ENCODE assay signal across 11 mouse cellular contexts in genomic region chr11:16843889-16844568, GRCm38 (mm10).
DNase-seq lines count a peak whose midpoint lies in the region; ATAC-seq and TF ChIP-seq lines count a peak whose summit lies in the region.
"Had no signal": no experiment of that assay in that cellular context is flagged by ENCODE, and none has a peak within 500 bp of the region (broad histone marks: within the 10 kb centered on the region; RNA-seq: fewer than 3 reads in every experiment).

No protein-coding gene starts in this region.

- intact Hi-C loops in gastrocnemius, adult 2 months (cut with DNase I), result no loop called here

- 0 out of 2 replicates have a peak, but pooled peaks cover 4% of the 10 kb centered on the region for H3K4me1 ChIP-seq in limb, embryonic 11.5 days (ENCODE audit: control insufficient read depth, insufficient read depth, low read length)
- peaks cover 5% of the 10 kb centered on the region; the same call in 1 of the 2 replicates for H3K4me1 ChIP-seq in limb, embryonic 10.5 days
- peaks cover 16% of the 10 kb centered on the region for H3K4me1 ChIP-seq in stomach, embryonic 14.5 days (ENCODE audit: control insufficient read depth, insufficient read depth, low read length)
- H3K4me1 ChIP-seq in midbrain, embryonic 13.5 days (replicated peaks), result no peaks in the 10 kb centered on the region
- H3K4me1 ChIP-seq: hindbrain, embryonic 15.5 days had no signal

- ATAC-seq in limb, embryonic 11.5 days (ENCODE audit: insufficient number of reproducible peaks, low FRiP score, low TSS enrichment, low read depth), result peak; percentile 60; the same call in 1 of the 2 replicates
- ATAC-seq in stomach, embryonic 14.5 days (ENCODE audit: insufficient number of reproducible peaks, insufficient read depth, low FRiP score, low read depth), result no peak
- no peak for ATAC-seq in midbrain, embryonic 13.5 days

- no peak for TF ChIP-seq CTCF in gastrocnemius, adult 2 months (IDR thresholded peaks at IDR 0.05)

- H3K4me2 ChIP-seq in limb, embryonic 11.5 days (ENCODE audit: low read depth, severe bottlenecking), result no peak overlapping the region
- H3K4me2 ChIP-seq in stomach, embryonic 14.5 days (replicated peaks; ENCODE audit: low read depth, low read length), result no peak overlapping the region; the same call in 1 of the 2 replicates
- no peak overlapping the region for H3K4me2 ChIP-seq in midbrain, embryonic 13.5 days (replicated peaks)
- H3K4me2 ChIP-seq: hindbrain, embryonic 15.5 days; midbrain, embryonic 11.5 days had no signal

- H3K9me3 ChIP-seq in limb, embryonic 11.5 days (ENCODE audit: control insufficient read depth, low read length), result no peaks in the 10 kb centered on the region
- no peaks in the 10 kb centered on the region for H3K9me3 ChIP-seq in limb, embryonic 10.5 days (replicated peaks)
- no peaks in the 10 kb centered on the region for H3K9me3 ChIP-seq in stomach, embryonic 14.5 days (ENCODE audit: control insufficient read depth, low read depth, low read length)
- no peaks in the 10 kb centered on the region for H3K9me3 ChIP-seq in midbrain, embryonic 13.5 days
- H3K9me3 ChIP-seq: hindbrain, embryonic 15.5 days had no signal

- H3K27me3 ChIP-seq in limb, embryonic 11.5 days (ENCODE audit: control insufficient read depth, insufficient read depth, low read length), result no peaks in the 10 kb centered on the region
- H3K27me3 ChIP-seq in limb, embryonic 10.5 days (ENCODE audit: low read depth, poor library complexity, severe bottlenecking), result no peaks in the 10 kb centered on the region
- no peaks in the 10 kb centered on the region for H3K27me3 ChIP-seq in stomach, embryonic 14.5 days (ENCODE audit: control insufficient read depth, insufficient read depth, low read length)
- H3K27me3 ChIP-seq in midbrain, embryonic 13.5 days, result no peaks in the 10 kb centered on the region
- H3K27me3 ChIP-seq: hindbrain, embryonic 15.5 days had no signal

- no peaks in the 10 kb centered on the region for H3K36me3 ChIP-seq in limb, embryonic 11.5 days (ENCODE audit: control insufficient read depth, insufficient read depth, low read length)
- H3K36me3 ChIP-seq in limb, embryonic 10.5 days, result no peaks in the 10 kb centered on the region
- no peaks in the 10 kb centered on the region for H3K36me3 ChIP-seq in stomach, embryonic 14.5 days (ENCODE audit: control insufficient read depth, insufficient read depth, low read length)
- no peaks in the 10 kb centered on the region for H3K36me3 ChIP-seq in midbrain, embryonic 13.5 days
- H3K36me3 ChIP-seq: hindbrain, embryonic 15.5 days had no signal

- 43% methylated on average over 12 of the region's 12 CpGs for WGBS in limb, embryonic 11.5 days
- 53% methylated on average over 12 of the region's 12 CpGs for WGBS in limb, embryonic 10.5 days
- WGBS in stomach, embryonic 14.5 days, result 25% methylated on average over 12 of the region's 12 CpGs
- 71% methylated on average over 12 of the region's 12 CpGs for WGBS in midbrain, embryonic 13.5 days

- H3K9ac ChIP-seq in limb, embryonic 11.5 days (ENCODE audit: low read length), result no peak overlapping the region
- H3K9ac ChIP-seq in stomach, embryonic 14.5 days (replicated peaks; ENCODE audit: low read depth, low read length), result no peak overlapping the region
- no peak overlapping the region for H3K9ac ChIP-seq in midbrain, embryonic 13.5 days (replicated peaks)
- H3K9ac ChIP-seq: hindbrain, embryonic 15.5 days had no signal

- H3K4me3 ChIP-seq in limb, embryonic 11.5 days (ENCODE audit: low read depth, low read length), result no peak overlapping the region
- no peak overlapping the region for H3K4me3 ChIP-seq in limb, embryonic 10.5 days
- H3K4me3 ChIP-seq in gastrocnemius, adult 2 months, result no peak overlapping the region
- no peak overlapping the region for H3K4me3 ChIP-seq in stomach, embryonic 14.5 days (ENCODE audit: low read depth, low read length)
- no peak overlapping the region for H3K4me3 ChIP-seq in midbrain, embryonic 13.5 days (replicated peaks)
- H3K4me3 ChIP-seq: hindbrain, embryonic 15.5 days had no signal

- no peak for DNase-seq in limb, embryonic 11.5 days (ENCODE audit: low spot score)
- no peak for DNase-seq in limb, embryonic 10.5 days (ENCODE audit: low spot score)
- peak; percentile 51 for DNase-seq in gastrocnemius, adult 2 months
- peak; percentile 25 to 40 for DNase-seq in kidney, postnatal 25 days
- no peak for DNase-seq in yolk sac, embryonic 10.5 days (ENCODE audit: low spot score)
- DNase-seq in T-cell, adult 2 months (ENCODE audit: low spot score), result no peak
- DNase-seq: cerebellum, adult 9-10 months had no signal

- H3K27ac ChIP-seq in limb, embryonic 11.5 days (replicated peaks; ENCODE audit: low read depth, low read length), result no peak overlapping the region; the same call in 1 of the 2 replicates
- H3K27ac ChIP-seq in limb, embryonic 10.5 days, result no peak overlapping the region
- H3K27ac ChIP-seq in gastrocnemius, adult 2 months, result peak overlapping the region; percentile 66
- peak overlapping the region; percentile 53; the same call in 1 of the 2 replicates for H3K27ac ChIP-seq in stomach, embryonic 14.5 days (ENCODE audit: low read length)
- H3K27ac ChIP-seq in midbrain, embryonic 13.5 days, result no peak overlapping the region
- H3K27ac ChIP-seq: hindbrain, embryonic 15.5 days had no signal

Comparison
In these comparisons a context has a peak if more than half of its experiments do, and no peak if none do; other contexts are left out.
1. DNase-seq: peak in gastrocnemius, adult 2 months (single experiment) and kidney, postnatal 25 days (2 of 2); none in limb, embryonic 11.5 days (single experiment), limb, embryonic 10.5 days (single experiment), yolk sac, embryonic 10.5 days (single experiment) and T-cell, adult 2 months (single experiment).
2. H3K27ac ChIP-seq: peak in gastrocnemius, adult 2 months (single experiment) and stomach, embryonic 14.5 days (single experiment); none in limb, embryonic 11.5 days (single experiment), limb, embryonic 10.5 days (single experiment) and midbrain, embryonic 13.5 days (single experiment).